Mouse (Mus musculus): ENCODE measurements around the gene Slc41a3. TPM values are rescaled to one million over a fixed set of nuclear protein-coding genes. Genes with fewer than 3 reads are reported as not detected.

Gene Slc41a3
- 18.9 and 19.1 TPM in 2 replicates for total RNA-seq (2021)
- long read RNA-seq, transcript Slc41a3-201 (10 exons, 2,324 nt): minor isoform, 8 of 45 reads
- long read RNA-seq, transcript Slc41a3-202 (11 exons, 2,412 nt): major isoform, 24 of 45 reads
- long read RNA-seq, partial matches to known transcripts: 7 of 45 reads
- long read RNA-seq, other reads (novel, unspliced or antisense): 6 of 45 reads

DNA sequence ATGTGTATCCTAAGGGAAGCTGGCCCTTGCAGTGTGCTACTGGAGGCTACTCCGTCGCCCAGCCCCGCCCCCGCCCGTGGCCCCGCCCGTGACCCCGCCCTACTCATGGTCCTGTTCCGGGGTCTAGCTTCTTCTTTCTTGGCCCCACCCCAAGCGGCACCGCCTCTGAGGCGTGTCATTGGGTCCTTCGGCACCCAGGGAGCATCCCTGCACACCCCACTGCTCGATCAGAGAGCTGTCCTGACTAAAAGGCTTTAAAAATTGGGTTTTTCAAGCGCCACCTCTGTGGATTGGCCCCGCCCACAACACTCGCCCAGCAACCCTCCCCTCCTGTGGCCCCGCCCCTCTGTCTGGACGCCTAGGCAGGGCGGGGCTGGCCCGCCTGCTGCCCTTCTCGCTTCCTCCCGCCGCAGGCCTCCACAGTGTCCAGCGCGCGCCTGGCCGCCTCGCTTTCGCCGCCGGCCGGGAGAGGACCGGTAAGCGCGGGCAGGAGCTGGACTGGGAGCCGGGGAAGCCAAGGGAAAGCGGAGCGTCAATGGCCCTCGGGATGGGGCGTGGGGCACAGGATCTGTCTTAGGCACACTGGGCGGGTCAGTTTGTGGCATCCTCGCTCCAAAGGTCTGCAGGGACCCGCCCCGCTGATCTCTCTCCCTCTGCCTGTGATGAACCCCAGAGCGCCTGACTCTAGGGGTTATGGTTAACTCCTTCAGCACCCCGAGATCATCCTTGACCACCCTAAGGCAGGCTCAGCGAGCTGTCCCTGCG is at the start of gene Slc41a3:
Gene Slc41a3 (plus strand): TSS at position 193 of the 765 bp plus-strand sequence.
- DNase-seq: peak; percentile 92

DNA sequence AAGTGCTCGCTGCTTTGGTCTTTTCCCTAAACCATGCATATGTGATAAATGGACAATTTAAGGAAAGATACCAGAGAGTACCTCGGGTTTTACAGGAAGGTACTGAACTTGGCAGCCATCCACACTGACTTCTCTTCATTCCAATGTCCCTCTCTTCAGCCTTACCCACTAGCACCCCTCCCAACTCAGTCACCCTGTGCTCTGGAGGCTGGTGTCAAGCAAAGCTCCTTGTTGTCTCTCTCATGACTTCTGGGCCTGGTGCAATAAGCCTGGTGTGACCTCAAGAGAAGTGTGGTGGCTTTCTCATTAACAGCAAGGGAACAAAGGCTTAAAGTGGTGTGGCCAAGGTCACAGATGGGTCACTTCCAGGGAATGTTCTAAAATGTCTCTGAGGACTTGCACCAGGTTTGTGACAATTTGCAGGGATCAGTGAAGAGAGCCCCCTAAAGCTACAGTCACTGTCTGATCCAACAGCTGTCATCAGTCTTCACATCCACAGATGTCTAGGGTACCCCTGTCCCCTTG is 47.9 kb upstream of the Slc41a3 start:
- DNase-seq: no peak

DNA sequence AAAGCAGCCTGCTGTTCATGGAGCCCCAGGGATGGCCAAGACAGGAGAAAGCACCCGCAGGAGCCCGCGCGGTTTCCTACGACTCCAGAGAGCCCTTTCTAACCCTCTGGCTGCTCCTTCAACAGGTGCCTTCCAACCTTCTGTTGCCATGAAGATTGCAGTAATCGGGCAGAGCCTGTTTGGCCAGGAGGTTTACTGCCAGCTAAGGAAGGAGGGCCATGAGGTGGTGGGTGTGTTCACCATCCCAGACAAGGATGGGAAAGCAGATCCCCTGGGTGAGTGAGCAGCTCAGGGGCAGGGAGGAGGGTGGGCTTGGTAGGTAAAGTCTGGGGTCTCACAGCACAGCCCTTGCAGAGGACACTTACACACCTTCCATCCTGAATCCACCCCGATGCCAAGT is 47.4 kb upstream of the Slc41a3 start:
- DNase-seq: no peak

DNA sequence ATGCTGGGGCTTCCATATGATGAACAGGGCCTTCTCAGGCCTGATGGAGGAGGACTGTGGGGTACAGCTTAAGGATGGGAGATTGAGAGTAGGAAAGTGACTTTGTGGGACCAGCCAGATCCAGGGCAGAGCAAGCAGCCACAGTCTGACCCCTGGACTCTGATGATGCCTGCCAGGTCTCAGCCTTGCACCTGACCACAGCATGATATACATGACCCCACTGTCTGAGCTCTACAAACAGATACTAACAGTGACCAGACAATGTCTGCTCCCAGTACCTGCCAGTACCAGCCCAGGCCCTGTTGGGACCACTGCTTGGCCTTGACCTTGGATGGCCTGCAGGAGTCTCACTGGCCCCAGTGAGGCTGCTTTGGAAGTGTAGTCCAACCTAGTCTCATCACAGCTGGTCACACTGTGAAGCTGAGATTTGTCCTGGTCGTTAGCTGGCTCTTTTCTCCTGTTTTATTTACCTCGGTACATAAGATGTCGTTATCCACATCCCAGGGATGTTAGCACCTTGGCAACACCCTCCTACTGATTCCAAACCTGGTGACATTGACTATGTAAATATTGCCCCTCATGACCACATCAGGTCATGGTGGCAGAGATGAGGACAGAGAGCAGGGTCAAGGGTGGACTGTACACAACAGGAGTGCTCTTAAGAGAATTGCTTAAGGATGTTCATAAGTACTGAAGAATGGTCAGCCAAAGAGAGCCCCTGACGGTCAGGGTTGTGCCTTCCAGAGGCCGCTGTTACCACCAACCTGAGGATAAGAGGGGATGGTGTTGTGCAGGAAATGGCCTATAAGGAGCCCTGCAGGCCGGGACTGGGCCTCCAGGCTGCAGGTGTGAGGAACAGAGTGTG is 46.5 kb upstream of the Slc41a3 start:
- no peak for DNase-seq

DNA sequence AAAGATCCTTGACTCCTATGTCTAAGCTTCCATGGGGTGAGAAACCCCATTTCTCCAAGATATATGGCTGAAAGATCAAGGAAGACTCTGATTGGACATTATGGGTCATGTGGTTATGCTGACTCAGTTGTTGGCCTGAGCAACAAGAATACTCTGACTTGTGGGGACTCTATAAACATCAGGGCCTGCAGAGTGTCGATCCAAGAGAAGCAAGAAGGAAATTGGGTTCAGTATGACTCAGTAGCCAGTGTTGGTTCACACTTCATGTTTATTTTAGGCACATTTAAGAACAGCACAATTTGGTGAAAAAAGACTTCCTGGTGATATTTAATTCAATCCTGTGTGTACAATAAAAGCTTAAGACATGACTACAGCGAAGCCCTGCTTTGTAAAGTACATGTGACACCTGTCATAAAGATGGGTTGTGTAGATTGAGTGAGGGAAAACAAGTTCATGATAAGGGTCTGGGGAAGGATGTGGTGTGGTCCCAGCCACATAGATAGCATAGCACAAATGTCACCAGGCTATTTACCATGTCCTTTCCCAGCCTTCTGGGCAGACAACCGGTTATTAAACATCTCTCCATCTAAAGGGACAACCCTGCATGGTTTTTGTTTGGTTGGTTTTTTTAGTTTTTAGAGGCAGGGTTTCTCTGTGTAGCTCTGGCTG is 44.0 kb upstream of the Slc41a3 start:
- no peak for DNase-seq

DNA sequence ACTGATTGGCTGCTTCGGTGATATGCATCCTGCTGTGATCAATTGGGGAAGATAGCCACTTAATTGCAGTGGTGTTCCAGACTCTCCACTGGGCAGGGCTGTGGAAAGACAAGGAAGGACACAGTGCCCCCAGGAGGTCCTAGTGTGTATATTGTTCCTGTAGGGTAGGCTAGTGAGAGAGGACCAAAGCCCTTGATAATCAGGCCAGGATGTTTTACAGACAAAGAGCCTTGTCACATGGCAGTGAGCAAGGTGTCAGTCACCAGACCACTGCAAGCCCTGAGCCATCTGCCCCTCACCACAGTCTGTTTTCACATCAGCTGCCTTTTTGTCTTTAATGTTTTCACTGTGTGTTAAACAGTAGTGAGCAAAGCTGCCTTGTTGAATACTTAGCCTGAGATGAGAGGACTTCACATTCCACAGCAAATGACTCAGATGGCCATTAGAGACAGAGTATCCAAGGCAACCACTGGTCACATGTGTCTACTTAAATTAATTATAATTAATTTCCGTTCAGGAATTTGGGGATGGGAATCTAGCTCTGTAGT is 43.2 kb upstream of the Slc41a3 start:
- DNase-seq: no peak

DNA sequence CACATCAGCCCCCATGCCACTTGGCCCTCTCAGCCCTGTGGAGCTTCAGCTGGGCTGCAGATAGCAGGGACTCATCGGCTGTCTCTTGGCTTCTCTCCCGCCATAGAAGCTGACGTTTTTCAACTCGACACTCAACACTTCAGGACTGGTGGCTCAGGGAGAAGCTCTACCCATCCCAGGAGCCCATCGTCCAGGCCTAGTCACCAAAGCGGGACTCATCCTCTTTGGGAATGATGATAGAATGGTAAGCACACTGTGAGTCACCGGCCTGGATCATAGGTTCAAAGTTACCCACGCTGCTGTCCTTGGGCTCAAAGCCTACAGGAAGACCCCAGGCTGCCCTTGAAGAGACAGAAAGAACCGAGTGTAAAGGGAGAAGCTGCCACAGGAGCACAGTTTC is 40.3 kb upstream of the Slc41a3 start:
- peak; percentile 41 for DNase-seq

DNA sequence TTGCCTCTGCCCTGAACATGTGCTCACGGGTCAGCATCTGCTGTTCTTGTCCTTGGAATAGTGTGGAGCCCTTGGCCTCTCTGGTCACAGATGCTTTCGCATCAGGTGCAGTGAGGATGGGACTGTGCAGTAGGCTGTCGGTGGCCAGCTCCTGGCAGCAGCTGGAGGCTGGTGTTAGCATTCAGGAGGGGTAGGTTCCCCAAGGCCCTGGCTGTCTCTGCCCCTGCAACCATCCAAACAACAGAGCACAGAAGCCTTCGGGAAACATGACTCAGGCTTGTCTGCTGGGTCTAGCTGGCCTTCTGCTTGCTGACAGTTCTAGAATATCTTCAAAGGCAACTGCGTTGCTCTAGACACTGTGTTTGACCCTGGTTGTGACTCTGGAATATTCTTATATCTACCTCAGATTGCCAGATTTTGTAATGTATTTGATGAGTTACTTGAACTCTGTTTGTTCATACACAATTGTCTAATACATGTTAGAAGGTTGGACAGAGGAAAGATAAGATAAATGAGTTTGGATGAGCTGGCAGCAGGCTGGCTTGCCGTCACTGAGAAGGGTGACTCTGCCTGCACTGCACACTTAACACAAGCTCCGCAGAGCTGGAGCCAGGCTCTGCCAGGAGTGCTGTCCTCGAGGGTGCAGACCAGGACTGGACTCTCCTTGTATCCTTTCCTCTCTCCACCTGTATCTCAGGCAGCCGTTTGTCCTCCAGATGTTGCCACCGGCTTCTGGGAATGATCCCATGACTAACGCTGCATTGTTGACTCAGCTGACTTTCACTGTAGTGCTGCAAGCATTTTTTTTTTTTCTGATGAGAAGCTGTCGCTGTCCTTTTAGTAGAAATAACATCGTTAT is 38.9 kb upstream of the Slc41a3 start:
- peak; percentile 45 for DNase-seq

DNA sequence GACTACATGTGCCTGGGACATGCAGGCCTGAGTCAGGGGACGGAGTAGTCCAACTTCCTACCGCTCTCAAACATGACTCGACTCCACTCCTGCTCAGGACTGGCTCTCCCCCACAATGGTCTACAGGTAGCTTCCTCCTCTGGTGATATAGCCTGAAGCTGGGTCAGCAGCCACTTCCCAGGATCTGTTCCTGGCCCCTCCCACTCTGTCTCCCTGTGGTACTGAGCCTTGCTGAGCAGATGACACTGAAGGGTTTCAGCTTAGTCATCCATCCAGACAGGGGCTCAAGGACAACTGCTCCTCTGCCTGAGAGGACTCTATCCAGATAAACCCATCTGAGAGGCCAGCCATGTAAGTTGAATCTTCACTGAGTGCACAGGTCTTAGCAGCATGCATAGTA is 37.0 kb upstream of the Slc41a3 start:
- peak; percentile 51 for DNase-seq

DNA sequence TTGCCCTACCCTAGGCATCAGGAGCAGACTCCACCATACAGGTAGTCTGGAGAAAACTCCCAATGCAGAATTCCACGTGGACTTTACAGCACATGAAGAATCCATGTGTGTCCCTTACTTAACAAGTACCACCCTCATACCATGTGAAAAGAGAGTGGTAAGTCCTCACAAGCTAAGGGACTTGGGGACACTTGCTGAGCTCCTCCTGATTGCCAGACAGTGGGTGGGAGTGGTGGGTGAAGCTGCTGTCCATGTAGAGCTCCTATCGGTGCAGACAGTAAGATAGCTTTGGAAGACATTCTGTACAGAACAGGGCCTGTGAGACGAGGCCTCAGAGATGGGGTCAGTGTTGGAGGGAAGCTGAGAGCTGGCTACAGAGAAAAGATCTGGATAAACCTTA is 36.6 kb upstream of the Slc41a3 start:
- DNase-seq: no peak

DNA sequence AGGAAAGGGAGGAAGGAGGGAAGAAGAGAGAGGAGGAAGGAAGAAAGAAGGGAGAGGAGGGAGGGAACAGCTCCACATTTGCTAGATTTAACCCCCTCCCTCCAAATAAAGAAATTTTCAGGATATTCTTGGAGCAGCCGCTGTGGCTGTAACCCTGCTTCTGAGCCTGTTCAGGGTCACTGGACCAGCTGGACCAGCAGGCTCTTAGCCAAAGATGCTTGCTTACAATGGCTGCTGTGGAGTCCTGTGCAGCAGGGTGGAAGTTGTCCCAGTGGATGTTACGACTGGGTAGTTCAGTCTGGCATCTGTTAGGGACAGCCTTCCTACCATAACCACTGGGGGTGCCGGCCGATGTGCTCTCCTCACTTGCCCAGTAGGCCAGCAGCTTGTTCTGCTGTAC is 35.8 kb upstream of the Slc41a3 start:
- no peak for DNase-seq

DNA sequence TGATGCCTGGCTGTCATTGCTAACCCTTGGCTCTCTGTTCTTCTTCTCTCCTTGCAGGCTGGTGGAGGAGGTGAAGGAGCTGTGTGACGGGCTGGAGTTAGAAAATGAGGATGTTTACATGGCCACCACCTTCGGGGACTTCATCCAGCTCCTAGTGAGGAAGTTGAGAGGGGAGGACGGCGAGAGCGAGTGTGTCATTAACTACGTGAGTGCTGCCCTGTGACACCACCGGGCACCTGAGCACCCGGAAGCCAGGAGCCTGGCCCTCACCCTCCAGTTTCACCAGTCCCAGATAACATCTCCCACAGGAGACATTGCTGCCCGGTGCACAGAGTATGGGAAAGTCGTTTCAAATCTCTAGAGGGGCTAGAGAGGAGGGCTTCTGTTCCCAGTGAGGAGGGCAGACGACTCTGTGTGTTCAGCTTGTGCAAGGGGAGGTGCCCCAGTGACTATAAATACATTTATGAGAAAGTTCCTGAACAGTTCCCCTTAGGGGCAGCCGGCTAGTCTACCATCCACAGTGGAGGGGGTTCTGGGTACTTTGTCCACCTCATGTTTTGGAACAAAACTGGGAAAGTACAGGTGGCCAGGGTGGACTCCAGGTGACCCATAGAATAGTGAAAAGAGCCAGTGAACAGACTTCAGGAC is 34.7 kb upstream of the Slc41a3 start:
- DNase-seq: no peak

DNA sequence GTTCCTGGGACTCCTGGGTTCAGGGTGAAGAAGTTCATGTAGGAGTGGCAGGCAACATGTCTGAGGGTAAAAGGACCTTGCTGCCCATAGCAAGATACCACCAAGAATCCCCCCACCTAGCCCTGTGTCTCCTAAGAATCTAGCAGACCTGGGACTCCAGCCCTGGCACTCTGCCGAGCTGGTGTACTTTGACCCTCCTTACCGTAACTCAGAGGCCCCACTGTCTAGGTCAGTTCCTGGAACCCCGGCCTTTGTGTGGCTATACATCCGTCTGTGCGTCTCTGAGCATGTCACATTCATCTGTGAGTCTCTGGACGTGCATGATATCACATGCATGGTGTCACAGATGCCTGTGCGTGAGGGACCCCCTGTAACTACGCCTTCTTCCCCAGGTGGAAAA is 34.1 kb upstream of the Slc41a3 start:
- no peak for DNase-seq

DNA sequence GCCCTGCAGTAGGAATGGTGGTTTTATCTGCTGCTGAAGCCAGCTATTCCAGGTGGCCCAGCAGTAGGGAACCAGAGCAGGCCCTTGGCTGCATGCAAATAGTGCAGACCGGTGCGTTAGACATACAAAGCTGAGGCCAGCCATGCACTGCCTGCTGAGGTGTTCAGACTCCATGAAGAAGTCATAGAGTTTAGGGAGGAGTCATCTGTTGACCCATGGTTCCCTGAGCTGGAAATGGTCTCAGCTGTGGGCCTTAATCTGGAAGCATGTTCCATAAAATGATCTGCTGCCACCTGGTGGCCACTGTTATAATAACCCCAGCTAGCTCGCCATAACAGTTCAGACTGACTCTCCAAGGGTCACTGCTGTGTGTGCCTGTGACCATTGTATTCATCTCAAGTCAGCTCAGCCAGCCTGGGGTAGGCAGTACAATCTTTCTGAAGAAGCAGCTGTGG is 29.2 kb upstream of the Slc41a3 start:
- peak; percentile 81 for DNase-seq

DNA sequence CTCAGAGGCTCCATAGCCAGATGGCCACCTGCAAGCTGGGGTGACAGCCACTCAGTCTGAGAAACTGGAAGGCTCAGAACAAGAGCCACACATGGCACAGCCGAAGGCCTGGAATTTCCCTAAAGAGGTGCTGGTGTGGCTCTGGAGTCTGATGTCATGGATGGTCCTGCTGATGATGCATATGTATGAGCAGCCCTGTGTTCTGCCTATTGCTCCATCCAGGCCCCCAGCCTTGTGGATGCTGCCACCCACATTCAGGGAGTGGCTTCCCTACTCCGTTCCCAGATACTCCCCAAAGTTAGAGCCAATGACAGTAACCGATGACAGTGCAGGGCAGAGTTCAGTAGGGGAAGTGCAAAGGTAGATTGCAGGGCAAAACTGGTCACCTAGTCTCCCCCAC is 26.4 kb upstream of the Slc41a3 start:
- no peak for DNase-seq

DNA sequence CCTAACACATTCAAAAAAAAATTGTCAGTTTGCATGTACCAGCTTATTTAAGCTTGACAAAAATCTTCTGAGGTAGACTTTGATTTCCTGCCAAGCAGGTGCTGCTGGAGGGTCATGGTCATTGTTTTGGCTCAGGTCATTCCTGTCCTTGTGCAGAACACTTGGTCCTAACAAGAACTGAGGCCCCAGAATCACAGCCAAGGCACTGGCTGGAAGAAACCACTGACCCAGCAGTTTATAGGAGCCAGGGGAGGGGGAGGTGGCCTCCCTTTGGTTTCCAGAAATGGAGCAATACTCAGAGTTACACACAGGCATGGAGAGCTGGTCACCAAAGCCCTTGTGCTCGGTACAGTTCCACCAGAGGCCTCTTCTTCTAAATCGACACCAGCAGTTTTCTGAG is 22.2 kb upstream of the Slc41a3 start:
- DNase-seq: no peak

DNA sequence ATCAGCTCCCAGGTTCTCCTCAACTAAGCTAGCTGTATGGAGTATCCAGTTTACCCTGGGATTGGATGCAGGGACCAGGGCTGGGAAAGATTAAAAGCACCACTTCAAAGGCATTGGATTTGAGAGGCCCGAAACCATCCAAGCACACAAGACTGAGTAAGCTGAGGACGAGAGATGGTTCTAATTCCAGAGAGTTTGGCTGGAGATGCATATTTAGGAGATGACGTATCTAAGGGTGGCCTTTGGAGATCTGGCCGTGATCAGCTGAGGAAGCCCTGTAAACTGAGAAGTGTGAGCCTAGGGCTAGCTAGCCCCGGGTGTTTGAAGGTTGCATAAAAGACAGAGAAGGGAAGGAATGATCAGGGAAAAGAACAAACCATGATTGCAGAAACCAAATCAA is 16.4 kb upstream of the Slc41a3 start:
- DNase-seq: no peak

DNA sequence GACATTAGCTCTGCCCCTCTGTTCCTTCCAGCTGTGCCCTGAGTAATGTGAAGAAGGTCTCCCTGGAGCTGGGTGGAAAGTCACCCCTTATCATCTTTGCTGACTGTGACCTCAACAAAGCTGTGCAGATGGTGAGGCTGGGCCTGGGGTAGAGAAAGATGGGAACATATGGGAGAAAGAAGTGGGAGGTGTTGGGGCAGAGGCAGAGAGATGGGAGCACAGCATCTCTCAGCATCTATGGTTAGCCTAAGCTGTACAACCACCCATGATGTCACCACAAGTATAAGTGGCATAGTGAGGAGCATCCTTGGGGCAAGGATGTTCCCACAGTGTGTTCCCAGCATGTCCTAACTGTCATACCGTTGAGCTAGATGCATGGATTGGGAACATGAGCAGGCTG is 13.8 kb upstream of the Slc41a3 start:
- no peak for DNase-seq

DNA sequence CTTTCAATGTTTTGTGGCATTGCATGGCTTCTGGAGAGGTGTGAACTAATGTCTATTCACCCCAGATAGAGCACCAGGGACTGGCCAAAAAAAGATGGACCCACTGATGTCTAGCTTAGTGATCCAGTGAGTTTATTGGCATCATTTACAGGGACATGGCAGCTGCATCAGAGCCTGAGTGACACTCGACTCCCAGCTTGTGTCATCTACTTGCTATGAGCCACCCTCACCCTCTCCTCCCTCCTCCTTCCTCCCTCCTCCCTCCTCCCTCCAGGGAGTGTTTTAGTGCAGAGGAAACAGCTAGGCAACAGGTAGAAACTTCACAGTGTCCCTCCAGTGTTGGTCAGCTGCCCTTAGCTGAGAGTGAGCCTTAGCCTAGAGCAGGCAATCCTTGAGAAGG is 9.6 kb upstream of the Slc41a3 start:
- no peak for DNase-seq

DNA sequence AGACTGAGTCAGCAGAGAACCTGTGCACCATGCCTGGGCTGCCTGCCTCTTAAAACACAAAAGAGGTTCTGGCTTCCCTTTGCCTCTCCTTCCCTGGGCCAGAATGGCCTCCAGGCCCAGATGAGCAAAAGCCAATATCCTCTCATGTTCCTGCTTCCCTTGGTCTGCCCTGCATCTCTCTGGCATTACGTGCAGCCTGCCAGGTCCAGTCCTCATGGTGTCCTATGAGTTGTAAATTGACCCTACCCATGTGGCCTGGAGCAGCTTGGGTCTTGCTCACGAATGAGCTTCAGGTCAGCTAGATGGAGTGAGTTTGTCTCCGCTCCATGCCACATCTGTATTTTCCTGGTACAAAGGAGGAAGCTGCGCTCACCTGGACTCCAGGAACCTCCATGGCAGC is 7.5 kb upstream of the Slc41a3 start:
- no peak for DNase-seq

DNA sequence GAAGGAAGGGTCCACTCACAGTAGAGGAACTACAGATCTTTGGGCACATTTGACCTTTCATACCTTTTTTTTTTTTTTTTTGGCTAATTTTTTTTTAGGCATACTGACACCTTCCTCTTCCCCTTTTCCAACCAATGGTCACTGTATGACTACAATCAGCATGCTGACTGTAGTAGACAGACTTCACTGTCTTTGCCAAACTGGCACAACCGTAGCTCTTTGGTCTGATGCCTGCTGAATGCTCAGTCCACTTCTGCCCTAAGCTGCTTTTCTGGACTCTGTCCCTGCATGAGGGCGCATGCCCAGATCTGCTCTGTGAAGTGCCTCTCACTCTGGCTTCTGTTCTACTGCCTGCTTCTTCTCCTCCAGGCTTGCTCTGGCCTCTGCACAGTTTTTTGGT is 6.9 kb upstream of the Slc41a3 start:
- no peak for DNase-seq
